Mouse (Mus musculus) frontal cortex, adult 2 months (tissue): ENCODE results near the gene Mlc1. TPM values are rescaled to one million over a fixed set of nuclear protein-coding genes. Genes with fewer than 3 reads are reported as not detected.
A peak's percentile ranks its signal among the peaks of the same experiment; 100 is the strongest.

Experiments used
- DNase-seq, 2 experiments: peaks; one replicate each; pipeline ENCODE4 v3.0.0; 2022; ENCODE audit warnings: low spot score in 1 of 2; ENCODE audit errors: extremely low spot score in 1 of 2
- polyA plus RNA-seq: library from polyadenylated mRNA; depleted of rRNA; stranded (reverse); fragments of >200 nt; gene quantifications from 2 replicates; pipeline ENCODE4 v1.2.3, GENCODE M21; 2012; rRNA removed

Mlc1 gene
- polyA plus RNA-seq, 1 experiment, result 180 TPM

DNA sequence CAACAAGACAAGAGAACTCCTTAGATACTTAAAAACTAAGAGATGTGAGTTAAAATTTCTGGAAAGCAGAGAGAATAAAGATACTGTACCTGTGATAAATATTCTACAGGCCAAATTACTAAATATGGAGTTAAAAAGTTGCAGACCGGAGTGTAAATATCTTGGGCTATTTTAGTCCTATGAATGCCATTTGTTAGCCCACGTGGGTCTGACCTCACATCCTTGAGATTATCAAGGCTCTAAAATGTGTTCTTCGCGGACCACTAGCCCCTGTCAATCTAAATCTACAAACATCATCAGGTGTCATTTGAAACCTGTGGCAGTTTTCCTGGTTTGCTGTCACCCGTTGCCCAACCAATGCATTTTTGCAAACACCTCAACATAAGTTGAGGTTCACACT lies 36.0 kb downstream of the Mlc1 start:
- no peak for DNase-seq

DNA sequence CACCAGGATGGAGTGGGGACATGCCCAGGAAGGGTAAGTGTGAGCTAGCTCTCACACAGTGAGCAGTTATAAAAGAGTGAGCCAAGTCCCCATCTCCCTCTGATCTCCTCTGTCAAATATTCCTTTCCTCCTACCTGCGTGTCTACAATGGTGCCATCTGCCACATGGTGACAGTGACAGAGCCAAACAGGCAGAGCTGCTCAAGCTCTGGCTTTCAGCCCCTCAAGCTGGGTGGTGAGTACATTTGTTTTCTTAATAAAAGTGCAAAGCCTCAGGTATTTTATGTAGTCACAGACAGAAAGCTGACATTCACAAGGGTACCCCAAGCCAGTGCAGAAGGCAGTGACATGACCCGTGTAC lies 41.5 kb downstream of the Mlc1 start:
- no peak for DNase-seq

DNA sequence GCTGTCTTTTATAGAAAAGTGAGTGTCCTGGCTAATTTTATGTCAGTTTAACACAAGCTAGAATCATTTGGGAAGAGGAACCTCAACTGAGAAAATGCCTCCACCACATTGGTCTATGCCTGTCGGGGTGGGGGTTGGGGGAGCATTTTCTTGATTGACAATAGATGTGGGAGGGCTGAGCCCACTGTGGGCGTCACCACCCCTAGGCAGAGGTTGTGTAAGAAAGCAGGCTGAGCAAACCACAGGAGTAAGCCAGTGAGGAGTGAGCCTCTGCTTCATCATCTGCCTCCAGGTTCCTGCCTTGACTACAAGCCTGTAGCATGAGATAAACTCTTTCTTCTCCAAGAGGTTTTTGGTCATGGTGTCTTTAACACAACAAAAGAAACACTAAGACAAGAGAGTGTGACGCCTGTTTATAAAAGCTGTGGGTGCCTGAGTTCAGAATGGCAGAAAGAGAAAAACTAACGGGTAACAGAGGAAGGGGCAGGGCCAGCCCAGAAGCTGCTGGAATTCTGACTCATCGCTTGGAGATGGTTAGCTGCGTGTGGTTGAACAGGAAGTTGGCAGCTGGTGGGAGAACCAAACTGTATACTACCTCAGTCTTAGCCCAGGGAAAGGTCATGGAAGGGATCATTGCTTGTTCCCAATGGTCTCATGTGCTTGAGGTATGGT lies 42.1 kb downstream of the Mlc1 start:
- peak in 1 of 2 experiments; percentile 15 for DNase-seq

DNA sequence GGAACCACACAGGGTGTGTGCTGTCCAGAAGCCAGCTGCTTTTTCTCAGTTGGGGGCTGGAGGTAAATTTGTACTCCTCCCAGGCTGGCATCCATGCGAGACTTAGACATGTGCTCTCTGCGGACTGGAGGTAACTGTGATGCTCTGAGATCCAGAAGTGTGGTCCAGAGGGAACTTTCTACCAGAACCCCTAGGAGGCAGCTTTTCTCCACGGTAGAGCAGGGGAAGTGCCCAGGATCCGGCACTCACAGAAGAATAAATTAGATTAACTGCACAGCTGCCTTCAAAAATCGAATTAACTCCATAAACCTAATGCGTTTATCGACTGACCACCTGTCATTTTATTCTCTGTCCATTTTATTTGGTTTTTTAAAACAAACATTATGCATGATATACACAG lies 44.7 kb downstream of the Mlc1 start:
- peak in 1 of 2 experiments; percentile 60 for DNase-seq

DNA sequence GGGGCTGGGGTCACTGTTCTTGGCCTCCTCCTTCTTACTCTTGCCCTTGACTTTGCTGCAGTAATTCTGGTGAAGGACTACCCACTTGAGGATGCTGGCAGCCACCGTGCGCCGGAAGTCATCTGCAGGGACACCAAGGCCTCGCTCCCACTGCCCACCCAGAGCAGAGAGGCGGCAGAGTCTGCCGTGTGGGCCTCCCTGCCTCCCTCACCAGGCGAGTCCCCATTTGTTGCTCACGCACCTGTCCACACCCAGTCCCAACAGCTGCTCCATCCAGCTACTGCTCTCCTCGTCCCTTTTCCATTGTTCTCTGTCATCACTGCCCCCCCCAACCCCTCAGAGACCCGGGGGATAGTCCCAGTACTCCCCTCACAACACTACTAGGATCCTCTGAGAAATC lies 46.1 kb downstream of the Mlc1 start:
- no peak for DNase-seq

DNA sequence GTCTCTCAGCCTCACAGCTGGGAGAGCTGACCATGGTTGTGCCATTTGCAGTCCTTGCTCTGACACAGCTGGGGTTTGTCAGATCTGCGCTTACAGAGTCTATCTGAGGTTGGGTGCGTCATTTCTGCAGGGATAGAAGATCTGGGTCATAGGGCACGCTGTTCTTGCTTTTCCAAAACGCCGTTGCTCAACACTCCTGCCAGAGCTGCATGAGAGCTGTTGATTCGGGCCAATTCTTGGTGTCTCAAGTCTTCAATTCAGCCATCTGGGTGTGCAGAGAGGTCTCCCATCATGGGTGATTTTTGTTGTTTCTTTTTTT lies 56.9 kb downstream of the Mlc1 start:
- no peak for DNase-seq

DNA sequence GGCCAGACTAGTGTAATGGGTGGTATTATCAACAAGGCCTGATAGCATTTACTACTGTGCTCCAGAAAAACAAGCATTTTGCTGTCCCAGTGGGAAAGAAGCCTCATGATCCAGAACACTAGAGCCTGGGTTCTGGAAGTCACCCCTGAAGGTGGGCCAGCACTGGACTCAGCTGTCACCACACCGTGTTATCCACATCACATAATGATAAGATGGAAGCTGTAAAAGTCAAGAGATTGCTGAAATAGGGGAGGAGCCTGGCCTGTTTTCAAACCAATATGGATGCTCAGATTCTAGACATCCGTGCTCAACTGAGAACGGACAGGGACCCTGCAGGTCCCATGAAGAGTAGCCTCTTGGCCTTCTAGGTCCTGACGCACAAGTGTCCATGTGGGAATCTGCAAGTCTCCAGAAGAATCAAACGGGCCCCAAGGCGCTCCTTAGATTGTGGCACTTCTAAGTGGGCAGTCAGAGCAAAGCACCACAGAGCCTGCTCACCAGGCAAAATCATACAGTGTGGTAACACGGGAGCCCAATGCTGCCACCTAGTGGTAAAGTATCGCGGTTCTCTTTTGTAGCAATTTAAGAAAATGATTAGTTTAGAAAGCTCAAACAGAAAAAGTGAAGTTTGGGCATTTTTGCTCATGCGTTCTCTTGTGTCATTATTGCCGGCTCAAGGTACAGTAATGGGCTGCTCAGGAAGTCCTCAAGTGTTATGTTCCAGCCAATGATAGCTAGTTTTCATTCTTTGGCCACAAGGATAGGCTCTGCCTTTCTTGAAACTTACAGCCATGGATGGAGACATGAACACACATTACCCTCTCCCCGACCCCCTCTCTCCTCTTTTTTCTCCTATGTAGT lies 57.4 kb downstream of the Mlc1 start:
- DNase-seq, result peak; percentile 69 to 94

DNA sequence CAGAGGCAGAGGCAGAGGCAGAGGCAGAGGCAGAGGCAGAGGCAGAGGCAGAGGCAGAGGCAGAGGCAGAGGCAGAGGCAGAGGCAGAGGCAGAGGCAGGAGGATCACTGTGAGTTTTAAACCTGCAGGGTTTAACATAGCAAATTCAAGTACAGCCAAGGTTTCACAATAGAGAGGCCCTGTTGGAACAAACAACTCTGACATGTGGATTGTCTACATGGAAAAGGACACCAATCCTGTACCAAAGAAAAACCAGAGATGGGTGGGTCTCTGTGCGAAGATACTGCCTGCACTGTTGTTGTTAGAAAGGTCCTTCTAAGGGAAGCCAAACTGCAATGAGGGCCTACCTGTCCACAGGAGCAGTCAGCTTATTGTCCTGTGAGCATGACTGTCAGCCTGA lies 58.7 kb downstream of the Mlc1 start:
- no peak for DNase-seq

DNA sequence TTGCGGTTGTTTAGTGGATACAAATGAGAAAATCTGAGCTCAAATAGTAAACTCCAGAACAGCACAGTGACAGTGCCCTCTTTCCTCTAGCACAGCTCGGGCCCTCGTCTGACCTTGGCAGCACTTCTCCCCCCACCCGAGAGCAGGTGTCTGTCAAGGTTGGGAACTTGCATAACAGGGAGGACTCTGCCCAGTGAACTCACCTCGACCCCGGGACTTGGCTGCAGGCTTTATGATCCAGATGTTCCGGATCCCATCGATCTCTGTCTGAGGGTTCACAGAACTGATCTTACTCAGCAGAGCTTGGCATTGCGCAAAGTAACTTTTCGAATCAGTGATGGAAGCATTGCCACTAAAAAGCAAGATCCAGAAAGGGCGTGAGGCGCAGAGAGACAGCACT lies 59.5 kb downstream of the Mlc1 start:
- no peak for DNase-seq

DNA sequence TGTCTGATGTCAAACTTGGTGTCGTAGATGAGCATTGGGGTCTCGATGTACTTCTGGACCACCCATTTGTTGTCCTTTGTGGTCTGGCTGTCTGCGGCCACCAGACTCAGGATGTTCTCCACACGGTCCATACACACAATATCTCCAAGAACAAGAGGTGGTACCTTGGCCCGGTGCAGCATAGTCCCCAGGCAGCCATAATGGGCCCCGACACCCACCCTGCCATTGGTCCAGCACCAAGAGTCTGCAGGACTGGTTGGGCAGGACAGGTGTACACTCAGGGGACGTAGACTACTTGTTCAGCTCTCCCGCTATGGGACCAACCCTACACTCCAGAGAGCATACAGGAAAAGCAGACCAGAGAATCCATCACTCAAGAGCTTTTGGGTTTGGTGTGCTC lies 61.7 kb downstream of the Mlc1 start:
- DNase-seq, result no peak

DNA sequence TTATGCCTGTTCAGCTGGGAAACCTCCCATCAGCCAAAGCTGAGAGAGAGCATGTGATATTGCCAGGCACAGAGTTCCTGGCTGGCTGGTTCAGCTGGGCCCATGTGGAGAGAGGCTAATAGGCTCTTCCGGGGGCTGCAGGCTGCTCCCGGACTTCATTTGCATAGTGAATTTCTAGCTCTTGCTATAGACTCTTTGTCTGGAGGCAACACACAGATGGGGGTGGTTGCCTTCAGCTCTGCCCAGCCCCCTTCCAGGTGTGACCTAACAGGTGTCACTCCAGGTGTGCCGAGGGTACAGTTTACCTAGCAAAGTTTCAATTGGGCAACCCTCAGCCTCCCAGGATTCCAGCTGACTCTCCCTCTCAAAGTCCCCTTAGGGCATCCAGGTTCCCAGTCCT lies 62.4 kb downstream of the Mlc1 start:
- no peak for DNase-seq

DNA sequence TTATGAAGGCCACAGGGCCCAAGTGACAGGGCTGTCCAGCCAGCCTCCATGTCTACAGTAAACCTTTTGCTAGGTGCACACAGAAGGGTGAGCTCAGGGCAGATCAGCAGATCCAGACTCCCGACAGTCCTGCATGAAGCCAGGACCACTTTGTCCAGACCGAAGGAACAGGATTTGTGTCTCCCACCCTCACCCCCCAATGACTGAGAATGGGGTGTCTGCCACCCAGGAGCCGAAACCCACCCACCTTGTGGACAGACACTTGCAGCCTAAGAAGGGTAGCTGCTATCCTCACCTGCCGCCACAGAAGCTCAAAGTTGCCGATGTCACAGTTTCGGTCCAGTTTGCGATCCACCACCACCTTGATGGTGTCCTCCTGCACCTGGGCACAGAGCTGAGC lies 63.8 kb downstream of the Mlc1 start:
- DNase-seq, result no peak

DNA sequence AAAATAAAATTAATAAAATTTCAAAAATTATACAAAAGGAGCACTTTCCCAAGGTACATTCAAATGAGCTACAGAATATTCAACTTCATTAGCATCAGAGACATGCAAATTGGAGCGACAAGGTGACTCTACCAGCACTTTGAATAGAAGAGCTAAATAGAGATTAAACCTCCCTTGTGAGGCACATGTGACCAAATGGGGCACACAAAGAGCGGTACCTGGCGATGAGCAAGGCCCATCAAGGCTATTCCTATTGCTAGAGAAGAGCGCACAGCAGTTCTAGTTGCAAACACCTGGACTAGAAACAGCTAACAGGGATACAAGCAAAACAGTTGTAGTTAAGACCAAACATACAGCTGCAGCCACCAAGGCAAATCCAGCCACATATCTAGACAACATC lies 72.5 kb downstream of the Mlc1 start:
- no peak for DNase-seq

Other genes with a start within 250 kb of the Mlc1 start
- 23.3 and 23.5 TPM in 2 replicates for gene Brd1, start 244.8 kb downstream of the Mlc1 start, polyA plus RNA-seq
- gene Zbed4, start 227.3 kb downstream of the Mlc1 start, polyA plus RNA-seq, result 6.3 and 6.4 TPM in 2 replicates
- 15.3 and 15.7 TPM in 2 replicates for gene Alg12, start 159.7 kb downstream of the Mlc1 start, polyA plus RNA-seq
- gene Creld2, start 159.4 kb downstream of the Mlc1 start, polyA plus RNA-seq, result 24.1 and 31.2 TPM in 2 replicates
- gene Pim3, start 116.8 kb downstream of the Mlc1 start, polyA plus RNA-seq, result 13.6 and 22.2 TPM in 2 replicates
- 1.8 and 2.0 TPM in 2 replicates for gene Ttll8, start 24.6 kb downstream of the Mlc1 start, polyA plus RNA-seq
- not detected in 2 replicates for gene Mov10l1, start 3.9 kb upstream of the Mlc1 start, polyA plus RNA-seq
- gene Panx2, start 80.7 kb upstream of the Mlc1 start, polyA plus RNA-seq, result 91.8 and 100 TPM in 2 replicates
- gene Trabd, start 96.1 kb upstream of the Mlc1 start, polyA plus RNA-seq, result 24.3 and 25.8 TPM in 2 replicates
- 33.1 and 38.3 TPM in 2 replicates for gene Selenoo, start 110.1 kb upstream of the Mlc1 start, polyA plus RNA-seq
- gene Tubgcp6, start 144.1 kb upstream of the Mlc1 start, polyA plus RNA-seq, result 37.4 and 39.8 TPM in 2 replicates
- 24.9 and 28.9 TPM in 2 replicates for gene Hdac10, start 149.7 kb upstream of the Mlc1 start, polyA plus RNA-seq
- gene Mapk12, start 161.7 kb upstream of the Mlc1 start, polyA plus RNA-seq, result 20.2 and 22.9 TPM in 2 replicates
- gene Mapk11, start 170.6 kb upstream of the Mlc1 start, polyA plus RNA-seq, result 53.3 and 61.1 TPM in 2 replicates
- 65.8 and 72.5 TPM in 2 replicates for gene Plxnb2, start 201.8 kb upstream of the Mlc1 start, polyA plus RNA-seq
- gene Dennd6b, start 217.5 kb upstream of the Mlc1 start, polyA plus RNA-seq, result 143 and 146 TPM in 2 replicates
- 125 and 147 TPM in 2 replicates for gene Ppp6r2, start 232.5 kb upstream of the Mlc1 start, polyA plus RNA-seq